Mouse (Mus musculus) embryonic facial prominence, embryonic 12.5 days (tissue): Measurements from ENCODE around the gene Bmx. TPM values are rescaled to one million over a fixed set of nuclear protein-coding genes. Genes with fewer than 3 reads are reported as not detected.

Experiments used
- ATAC-seq: fragments of 200-750 bp; cut with Nextera tagmentation; 2 replicates; pipeline ENCODE4 v1.8.0; 2017; ENCODE audit not compliant: insufficient number of reproducible peaks, insufficient read depth, low FRiP score, low TSS enrichment
- H3K27ac ChIP-seq: fragments of 300-500 bp; sonication (generic); 2 replicates; pipeline ENCODE4 v1.5.1; 2016; ENCODE audit warnings: mild to moderate bottlenecking
- H3K27me3 ChIP-seq: fragments of 300-500 bp; sonication (generic); 2 replicates; pipeline ENCODE4 v1.6.1; 2016; ENCODE audit warnings: mild to moderate bottlenecking, moderate library complexity
- H3K36me3 ChIP-seq: fragments of 300-500 bp; sonication (generic); 2 replicates; pipeline ENCODE4 v1.6.1; 2016; ENCODE audit warnings: mild to moderate bottlenecking
- H3K4me1 ChIP-seq: fragments of 300-500 bp; sonication (generic); 2 replicates; pipeline ENCODE4 v1.6.1; 2016
- H3K4me2 ChIP-seq: fragments of 300-500 bp; sonication (generic); replicated peaks from 2 replicates; pipeline ENCODE4 v1.6.1; 2016; ENCODE audit warnings: mild to moderate bottlenecking, moderate library complexity
- H3K4me3 ChIP-seq: fragments of 300-500 bp; sonication (generic); 2 replicates; pipeline ENCODE4 v1.5.1; 2016; ENCODE audit warnings: mild to moderate bottlenecking
- H3K9ac ChIP-seq: fragments of 300-500 bp; sonication (generic); 2 replicates; pipeline ENCODE4 v1.6.1; 2016; ENCODE audit warnings: mild to moderate bottlenecking, moderate library complexity
- H3K9me3 ChIP-seq: fragments of 300-500 bp; sonication (generic); 2 replicates; pipeline ENCODE4 v1.6.1; 2016; ENCODE audit warnings: mild to moderate bottlenecking, moderate library complexity
- WGBS: fragments of 180-500 bp; shearing (Covaris S2); methylation state at CpG from one replicate; pipeline ENCODE4 v1.1.7; 2016; 5-methylcytosine and 5-hydroxymethylcytosine counted together
- polyA plus RNA-seq: library from polyadenylated mRNA; unstranded; fragments of >200 nt; fragmentation: Nextera tagmentation; extraction: Ambion mirVana; gene quantifications from 2 replicates; pipeline ENCODE4 v1.2.1, GENCODE M21; 2016

The Bmx gene
- polyA plus RNA-seq, 1 experiment from 2014 or later: 0.47 TPM

DNA sequence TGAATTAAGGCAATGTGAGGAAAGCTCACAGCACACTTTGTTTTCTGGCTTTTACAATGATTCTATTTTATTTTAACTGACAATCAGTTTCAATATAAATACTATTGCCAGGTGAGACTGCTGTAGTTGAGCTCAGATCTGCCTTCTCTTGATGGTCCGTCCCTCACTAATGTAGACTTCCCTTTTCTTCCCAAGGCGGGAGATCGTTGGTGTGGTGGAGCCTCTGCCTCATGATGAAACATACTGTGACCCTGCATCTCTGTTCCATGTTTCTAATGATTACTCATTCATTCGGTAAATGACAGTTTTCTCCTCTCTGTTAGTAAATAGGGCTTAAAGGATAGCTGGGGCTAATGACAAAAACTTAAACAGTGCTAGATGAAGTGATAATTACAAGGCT, 84.1 kb downstream of the Bmx start:
- Histone ChIP-seq H3K36me3 (no peaks in the 10 kb centered on the region), H3K4me1 (no peaks in the 10 kb centered on the region), H3K27me3 (0 out of 2 replicates have a peak, but pooled peaks cover 6% of the 10 kb centered on the region), H3K9me3 (no peaks in the 10 kb centered on the region), H3K9ac (no peak overlapping the region), H3K27ac (no peak overlapping the region), H3K4me2 (no peak overlapping the region), H3K4me3 (no peak overlapping the region)
- WGBS: 87% methylated on average over 4 of the region's 4 CpGs
- ATAC-seq: no peak

DNA sequence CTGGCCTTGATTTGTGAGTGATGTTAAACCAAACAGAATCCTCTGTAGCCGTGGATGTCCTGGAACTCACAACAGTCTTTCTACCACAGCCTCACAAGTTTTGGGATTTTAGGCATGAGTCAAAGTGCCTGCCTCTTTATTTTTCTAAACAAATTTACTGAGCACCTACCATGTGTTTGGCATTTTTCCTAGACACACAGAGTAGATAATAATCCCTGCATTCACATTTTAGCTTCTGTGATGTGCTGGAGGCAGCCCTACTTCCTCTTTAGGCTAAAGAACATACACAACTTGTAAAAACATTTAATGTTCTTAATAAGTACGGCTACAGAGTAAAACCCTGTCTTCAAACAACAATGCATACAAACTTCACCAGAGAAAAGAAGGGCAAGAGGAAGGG, 87.0 kb downstream of the Bmx start:
- H3K27ac ChIP-seq: no peak overlapping the region
- no peak overlapping the region for H3K9ac ChIP-seq
- H3K9me3 ChIP-seq: no peaks in the 10 kb centered on the region
- no peaks in the 10 kb centered on the region for H3K4me1 ChIP-seq
- no peak overlapping the region for H3K4me2 ChIP-seq
- 0 out of 2 replicates have a peak, but pooled peaks cover 6% of the 10 kb centered on the region for H3K27me3 ChIP-seq
- H3K36me3 ChIP-seq: no peaks in the 10 kb centered on the region
- H3K4me3 ChIP-seq: no peak overlapping the region
- no peak for ATAC-seq
- WGBS: 46% methylated on average over 2 of the region's 2 CpGs

DNA sequence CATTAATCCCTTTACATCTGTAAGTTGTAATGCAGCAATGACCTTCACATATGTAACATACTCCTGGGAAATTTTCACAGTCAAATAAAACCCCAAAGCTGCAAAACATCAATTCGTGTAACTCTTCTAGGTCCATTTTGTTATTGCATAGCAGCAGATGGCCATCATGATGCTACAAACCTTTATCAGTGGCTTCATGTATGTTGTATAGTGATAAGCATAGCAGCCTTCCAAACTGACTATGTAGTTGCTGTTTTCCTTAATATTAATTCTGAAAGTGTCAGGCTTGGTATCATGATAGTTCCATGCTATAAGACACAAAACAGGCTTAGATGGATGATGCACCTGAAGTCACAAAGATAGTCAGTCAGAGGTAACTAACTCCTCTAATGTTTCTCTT, 93.3 kb downstream of the Bmx start:
- Histone ChIP-seq H3K9ac (no peak overlapping the region), H3K27ac (no peak overlapping the region), H3K4me1 (no peaks in the 10 kb centered on the region), H3K9me3 (no peaks in the 10 kb centered on the region), H3K36me3 (no peaks in the 10 kb centered on the region), H3K27me3 (no peaks in the 10 kb centered on the region), H3K4me2 (no peak overlapping the region), H3K4me3 (no peak overlapping the region)
- no peak for ATAC-seq
- 77% methylated on average over 1 of the region's 1 CpGs for WGBS

DNA sequence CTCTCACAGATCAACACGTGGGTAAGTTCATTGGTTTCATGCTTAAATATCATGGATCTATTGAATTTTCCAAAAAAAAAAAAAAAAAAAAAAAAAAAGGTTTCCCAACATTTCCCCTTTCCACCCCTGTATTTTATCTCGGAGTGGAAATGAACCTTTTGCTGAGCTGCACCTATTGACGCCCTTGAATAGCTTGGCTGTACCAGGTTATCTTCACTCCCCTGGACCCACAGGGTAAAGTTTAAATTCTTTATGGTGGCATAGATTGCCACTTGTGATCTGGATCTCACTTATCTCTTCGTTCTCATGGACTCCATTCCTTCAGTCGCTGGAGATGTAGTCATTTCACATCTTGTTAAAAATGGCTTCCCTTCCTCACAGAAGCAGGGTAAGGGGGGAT, 103.4 kb downstream of the Bmx start:
- Histone ChIP-seq H3K9ac (no peak overlapping the region), H3K27me3 (no peaks in the 10 kb centered on the region), H3K4me2 (no peak overlapping the region), H3K27ac (no peak overlapping the region), H3K36me3 (no peaks in the 10 kb centered on the region), H3K9me3 (no peaks in the 10 kb centered on the region), H3K4me1 (no peaks in the 10 kb centered on the region), H3K4me3 (no peak overlapping the region)
- ATAC-seq: no peak
- WGBS: 80% methylated on average over 5 of the region's 5 CpGs

DNA sequence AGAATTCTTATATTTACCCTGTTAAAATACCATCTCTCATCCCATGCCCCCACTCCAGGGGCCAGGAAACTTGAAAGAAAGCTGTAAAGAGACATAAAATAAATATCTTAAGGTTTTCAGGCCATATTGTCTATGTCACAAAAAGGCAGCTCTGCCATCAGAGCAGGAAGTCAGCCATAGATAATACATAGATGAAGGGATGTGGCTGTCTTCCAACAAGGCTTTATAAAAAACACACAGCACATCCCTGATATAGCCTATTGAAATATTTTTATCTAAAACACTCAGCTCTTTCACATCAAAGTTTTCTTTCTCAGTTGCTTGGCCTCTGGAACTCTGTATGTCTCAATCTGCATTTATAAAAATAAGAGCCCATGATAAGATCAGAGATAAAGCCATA, 104.4 kb downstream of the Bmx start:
- H3K4me3 ChIP-seq: no peak overlapping the region
- H3K36me3 ChIP-seq: no peaks in the 10 kb centered on the region
- ATAC-seq: no peak
- no peaks in the 10 kb centered on the region for H3K4me1 ChIP-seq
- no peak overlapping the region for H3K4me2 ChIP-seq
- no peaks in the 10 kb centered on the region for H3K9me3 ChIP-seq
- no peak overlapping the region for H3K27ac ChIP-seq
- no peak overlapping the region for H3K9ac ChIP-seq
- no peaks in the 10 kb centered on the region; the same call in 1 of the 2 replicates for H3K27me3 ChIP-seq

DNA sequence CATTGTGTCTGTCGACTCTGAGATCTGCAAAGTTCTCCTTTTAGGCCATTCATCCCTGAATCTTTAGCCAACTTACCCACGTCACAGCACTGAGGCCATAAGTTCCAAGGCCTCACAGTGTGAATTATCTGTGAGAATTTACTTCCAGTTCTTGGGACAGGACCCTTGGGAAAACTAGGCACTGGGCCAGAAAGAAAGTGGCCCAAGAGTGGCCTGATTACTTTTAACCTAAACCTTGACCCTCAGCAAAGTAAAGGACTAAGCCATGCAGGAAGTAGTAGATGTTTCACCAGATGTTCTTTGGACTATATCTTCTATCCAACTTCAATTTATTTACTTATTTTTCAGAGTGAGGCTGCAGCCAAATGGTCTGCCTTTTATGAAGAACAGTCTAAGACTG, 105.3 kb downstream of the Bmx start:
- Histone ChIP-seq H3K9ac (no peak overlapping the region), H3K9me3 (no peaks in the 10 kb centered on the region), H3K27ac (no peak overlapping the region), H3K36me3 (no peaks in the 10 kb centered on the region), H3K4me3 (no peak overlapping the region), H3K4me1 (no peaks in the 10 kb centered on the region), H3K4me2 (no peak overlapping the region), H3K27me3 (no peaks in the 10 kb centered on the region; the same call in 1 of the 2 replicates)
- no peak for ATAC-seq
- WGBS: 77% methylated on average over 2 of the region's 2 CpGs

DNA sequence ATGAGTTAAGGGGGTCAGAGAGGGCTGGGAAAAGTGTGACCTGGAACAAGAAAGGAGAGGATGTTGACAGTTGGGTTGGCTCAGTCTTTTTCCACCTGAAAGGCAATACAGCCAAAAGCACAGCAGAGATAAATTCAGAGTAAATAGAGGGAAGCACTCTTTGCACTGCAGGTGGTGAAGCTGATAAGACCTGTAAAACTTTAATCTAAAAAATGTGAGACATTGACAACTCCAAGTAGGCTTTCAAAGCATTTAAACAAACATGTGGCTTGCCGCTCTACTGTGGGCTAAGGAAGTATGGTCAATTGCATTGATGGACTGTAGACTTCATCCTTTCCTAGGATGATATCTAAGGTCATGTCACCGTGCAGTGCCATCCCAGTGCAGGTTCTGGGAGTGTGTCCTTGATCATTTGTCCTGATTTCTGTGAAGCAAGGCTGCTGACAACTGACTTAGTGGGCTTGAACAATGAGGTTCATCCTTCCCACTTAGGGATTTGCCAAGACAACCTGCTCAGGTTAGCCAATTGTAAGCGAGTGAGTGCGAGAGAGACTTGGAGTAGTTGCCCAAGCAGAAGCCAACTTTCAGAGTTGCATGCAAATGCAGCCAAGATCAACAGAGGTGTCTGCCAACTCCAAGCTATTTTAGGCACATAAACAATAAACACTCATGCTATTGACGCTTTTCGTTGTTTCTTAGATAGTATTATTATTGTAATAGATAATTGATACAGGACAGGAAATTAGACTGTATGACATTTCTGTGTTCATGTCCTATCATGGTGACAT, 112.3 kb downstream of the Bmx start:
- H3K27ac ChIP-seq: no peak overlapping the region
- no peak overlapping the region for H3K9ac ChIP-seq
- no peak for ATAC-seq
- no peak overlapping the region for H3K4me2 ChIP-seq
- no peaks in the 10 kb centered on the region; the same call in 1 of the 2 replicates for H3K27me3 ChIP-seq
- WGBS: 86% methylated on average over 6 of the region's 6 CpGs
- no peaks in the 10 kb centered on the region for H3K9me3 ChIP-seq
- H3K4me1 ChIP-seq: no peaks in the 10 kb centered on the region
- H3K36me3 ChIP-seq: no peaks in the 10 kb centered on the region
- no peak overlapping the region for H3K4me3 ChIP-seq

Other genes starting within 250 kb of the Bmx start
- 0.69 and 0.73 TPM in 2 replicates for gene Car5b, start 230.2 kb downstream of the Bmx start, polyA plus RNA-seq
- gene Siah1b, start 181.7 kb downstream of the Bmx start, polyA plus RNA-seq: 36.3 and 38.1 TPM in 2 replicates
- 0.20 and 0.24 TPM in 2 replicates for gene Cltrn, start 169.4 kb downstream of the Bmx start, polyA plus RNA-seq
- 0.09 and 0.25 TPM in 2 replicates for gene Ace2, start 118.9 kb downstream of the Bmx start, polyA plus RNA-seq
- 5.5 and 6.6 TPM in 2 replicates for gene Pir, start 11.2 kb upstream of the Bmx start, polyA plus RNA-seq
- 1.9 TPM in 2 replicates for gene Vegfd, start 115.2 kb upstream of the Bmx start, polyA plus RNA-seq
- gene Piga, start 161.6 kb upstream of the Bmx start, polyA plus RNA-seq: 16.0 and 16.5 TPM in 2 replicates
- gene Asb11, start 178.8 kb upstream of the Bmx start, polyA plus RNA-seq: not detected in 2 replicates
- gene Asb9, start 248.1 kb upstream of the Bmx start, polyA plus RNA-seq: 1.6 and 2.0 TPM in 2 replicates